Mouse (Mus musculus): ENCODE measurements at regions not wholly inside any gene's neighbourhood (a gene's known extent, or its start where the extent isn't known, plus 50 kb on each side); places are given as distances from the start of the nearest gene placed in this dataset.

GRCm38 (mm10) chr10:56566836-56567442 is 189.8 kb downstream of the Gja1 start:
- ATAC-seq (replicated peaks; ENCODE audit: low read depth, poor library complexity, severe bottlenecking): no peak

DNA sequence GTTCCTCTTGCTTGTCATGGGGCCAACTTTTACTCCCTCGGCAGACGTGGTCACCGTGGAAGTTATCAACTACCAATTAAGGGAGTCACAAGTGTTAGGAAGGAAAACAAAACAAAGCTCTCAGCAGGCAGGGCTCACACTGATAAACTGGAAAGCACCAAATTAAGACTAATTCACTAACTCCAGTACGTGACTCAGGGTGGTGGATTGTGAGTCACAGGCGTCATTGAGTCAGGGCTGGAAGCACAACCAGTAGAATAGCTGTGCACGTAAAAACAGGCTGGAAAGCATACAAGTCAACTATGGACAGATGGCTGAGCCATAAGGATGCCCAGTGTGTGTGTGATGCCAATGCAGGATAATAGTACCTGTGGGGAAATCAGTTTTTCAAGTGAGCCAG is 204.9 kb downstream of the Gja1 start:
- no peak for ATAC-seq (replicated peaks; ENCODE audit: low read depth, poor library complexity, severe bottlenecking)

- no peak for ATAC-seq (replicated peaks; ENCODE audit: low read depth, poor library complexity, severe bottlenecking)
These were observed 210.1 kb downstream of the Gja1 start for GRCm38 (mm10) chr10:56587205-56587604.

GRCm38 (mm10) chr10:56597382-56597781 is 220.3 kb downstream of the Gja1 start:
- ATAC-seq (replicated peaks; ENCODE audit: low read depth, poor library complexity, severe bottlenecking): no peak

- ATAC-seq (replicated peaks; ENCODE audit: low read depth, poor library complexity, severe bottlenecking): peak; percentile 90
These were observed 221.1 kb downstream of the Gja1 start for GRCm38 (mm10) chr10:56598191-56598590.

DNA sequence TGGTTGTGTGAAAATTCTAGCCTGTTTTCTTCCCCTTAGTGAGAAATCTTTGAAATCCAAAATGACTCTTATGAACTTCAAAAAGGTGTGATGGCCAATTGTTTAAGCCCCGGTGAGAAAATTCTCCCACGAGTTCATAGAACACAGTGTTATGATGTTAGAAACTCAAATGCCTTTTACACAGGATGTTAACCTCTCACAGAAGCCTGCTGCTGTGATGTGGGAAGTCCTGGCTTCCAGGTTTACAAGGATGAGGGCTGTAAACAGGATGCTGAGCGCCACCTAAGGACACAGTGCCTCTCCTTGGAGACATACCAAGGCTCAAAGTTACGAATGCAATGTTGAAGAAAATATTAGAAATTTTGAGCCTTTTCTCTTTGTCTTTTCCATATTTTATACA is 222.8 kb downstream of the Gja1 start:
- ATAC-seq (replicated peaks; ENCODE audit: low read depth, poor library complexity, severe bottlenecking): no peak

DNA sequence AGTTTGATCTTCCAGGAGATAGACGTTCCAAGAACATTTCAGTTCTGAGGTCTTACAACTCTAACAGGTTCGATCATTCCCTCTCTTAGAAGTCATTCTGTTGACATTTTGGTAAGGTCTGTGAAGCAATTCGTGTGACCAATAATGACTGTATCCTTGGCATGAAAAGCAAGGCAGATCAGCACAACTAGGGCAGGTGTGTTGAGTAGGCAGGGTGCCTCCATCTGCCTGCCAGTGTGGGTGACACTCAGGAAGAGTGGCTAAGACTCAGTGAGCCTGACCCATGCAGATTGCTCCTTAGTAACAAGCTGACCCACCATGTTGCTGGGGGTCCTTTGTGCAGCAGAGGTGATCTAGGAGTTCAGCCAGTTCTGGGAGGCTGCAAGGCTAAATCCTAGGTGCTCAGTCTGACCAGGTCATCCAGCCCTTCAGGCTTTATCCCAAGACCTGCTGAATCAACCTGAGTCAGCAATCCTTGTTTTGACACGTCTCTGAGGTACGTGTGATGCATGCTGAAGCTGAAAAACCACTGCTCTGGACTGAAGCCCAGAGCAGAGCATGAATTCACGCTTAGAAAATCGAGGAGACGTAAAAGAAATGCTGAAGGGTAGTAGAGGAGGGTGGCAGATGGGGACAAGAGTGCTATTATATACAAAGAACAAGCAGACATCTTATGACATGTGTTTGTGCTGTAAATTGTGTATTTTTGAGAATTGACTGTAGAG is 234.6 kb downstream of the Gja1 start:
- ATAC-seq (replicated peaks; ENCODE audit: low read depth, poor library complexity, severe bottlenecking): no peak

GRCm38 (mm10) chr10:56642656-56643055 is 265.5 kb downstream of the Gja1 start:
- ATAC-seq (replicated peaks; ENCODE audit: low read depth, poor library complexity, severe bottlenecking): no peak

GRCm38 (mm10) chr10:56643376-56644135 is 266.4 kb downstream of the Gja1 start:
- ATAC-seq (replicated peaks; ENCODE audit: low read depth, poor library complexity, severe bottlenecking): no peak

GRCm38 (mm10) chr10:56660501-56660900 is 283.4 kb downstream of the Gja1 start:
- no peak for ATAC-seq (replicated peaks; ENCODE audit: low read depth, poor library complexity, severe bottlenecking)

DNA sequence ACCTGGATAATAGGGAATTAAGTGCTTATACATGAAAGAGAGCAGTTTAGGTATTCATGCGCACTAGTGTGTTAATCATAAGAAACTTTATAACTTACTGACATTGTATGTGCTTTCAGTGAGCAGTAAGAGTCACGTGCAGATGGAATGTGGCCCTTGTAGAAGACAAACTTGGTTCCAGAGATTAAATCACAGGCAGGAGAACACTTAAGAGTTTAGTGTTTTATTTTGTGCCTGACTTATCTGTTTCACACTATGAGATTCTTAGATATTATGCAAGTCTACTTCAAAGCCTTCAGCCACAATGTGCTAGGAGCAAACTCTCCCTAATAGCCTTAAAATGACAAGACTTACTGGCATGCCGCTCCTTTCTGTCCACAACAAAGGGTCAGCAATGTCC is 296.8 kb downstream of the Gja1 start:
- ATAC-seq (replicated peaks; ENCODE audit: low read depth, poor library complexity, severe bottlenecking): no peak

DNA sequence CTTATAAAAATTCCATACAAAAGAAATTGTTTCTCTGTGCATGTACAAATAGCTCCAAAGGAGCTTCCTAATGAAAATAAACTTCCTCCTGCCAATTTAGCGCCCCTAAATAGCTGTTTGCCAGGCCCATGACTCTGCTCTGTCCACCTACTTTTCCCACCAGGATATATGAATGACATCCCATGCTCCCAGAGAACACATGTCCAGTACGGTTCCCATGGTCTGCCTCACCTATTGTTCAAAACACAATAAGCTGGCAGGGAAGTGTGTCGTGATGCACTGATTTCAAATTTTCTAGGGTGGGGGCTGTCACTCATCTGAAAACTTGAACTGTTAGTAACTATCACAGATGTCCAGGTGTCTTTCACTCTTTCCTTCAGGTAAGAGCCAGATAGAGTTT is 305.8 kb downstream of the Gja1 start:
- no peak for ATAC-seq (replicated peaks; ENCODE audit: low read depth, poor library complexity, severe bottlenecking)

GRCm38 (mm10) chr10:56685655-56686250 is 308.6 kb downstream of the Gja1 start:
- ATAC-seq (replicated peaks; ENCODE audit: low read depth, poor library complexity, severe bottlenecking): no peak

- no peak for ATAC-seq (replicated peaks; ENCODE audit: low read depth, poor library complexity, severe bottlenecking)
These were observed 314.3 kb downstream of the Gja1 start for GRCm38 (mm10) chr10:56691467-56691866.

DNA sequence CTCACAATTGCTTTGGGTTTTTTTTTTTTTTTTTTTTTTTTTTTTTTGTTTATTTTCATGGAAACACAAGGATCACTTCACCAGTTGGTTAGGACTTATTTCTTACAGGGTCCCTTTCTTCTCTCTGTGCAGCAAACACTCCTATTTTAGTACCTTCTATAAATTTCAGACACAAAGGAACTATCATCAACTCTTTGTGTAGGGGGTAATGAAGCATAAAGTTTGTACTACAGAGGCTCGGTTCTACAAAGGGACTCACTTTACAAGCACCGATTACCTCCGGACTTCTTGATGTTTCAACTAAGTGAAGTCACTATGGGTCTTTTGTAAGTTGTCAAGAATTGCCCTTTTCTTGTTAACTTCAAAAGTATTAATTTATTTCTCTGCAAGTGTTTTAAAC is 318.0 kb downstream of the Gja1 start:
- ATAC-seq (replicated peaks; ENCODE audit: low read depth, poor library complexity, severe bottlenecking): no peak

- ATAC-seq (replicated peaks; ENCODE audit: low read depth, poor library complexity, severe bottlenecking): no peak
These were observed 323.0 kb downstream of the Gja1 start for GRCm38 (mm10) chr10:56700126-56700525.

DNA sequence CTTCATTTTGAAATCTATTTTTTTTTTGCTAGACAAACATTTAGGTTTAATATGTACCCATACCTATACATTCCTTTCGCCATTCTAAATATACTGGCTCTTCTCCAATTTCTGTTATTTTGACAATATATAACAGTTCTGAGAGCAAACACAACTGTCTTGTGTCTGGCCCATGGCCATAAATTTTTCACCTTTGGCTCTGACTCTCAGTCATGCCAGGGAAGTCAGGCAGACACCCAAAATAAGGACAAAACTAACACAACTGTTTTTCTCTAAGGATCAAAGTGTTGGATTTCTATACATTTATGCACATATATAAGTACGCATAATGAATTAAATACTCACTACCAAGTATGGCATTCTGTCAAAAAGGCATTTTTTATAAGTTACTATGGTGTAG is 331.3 kb downstream of the Gja1 start:
- no peak for ATAC-seq (replicated peaks; ENCODE audit: low read depth, poor library complexity, severe bottlenecking)

DNA sequence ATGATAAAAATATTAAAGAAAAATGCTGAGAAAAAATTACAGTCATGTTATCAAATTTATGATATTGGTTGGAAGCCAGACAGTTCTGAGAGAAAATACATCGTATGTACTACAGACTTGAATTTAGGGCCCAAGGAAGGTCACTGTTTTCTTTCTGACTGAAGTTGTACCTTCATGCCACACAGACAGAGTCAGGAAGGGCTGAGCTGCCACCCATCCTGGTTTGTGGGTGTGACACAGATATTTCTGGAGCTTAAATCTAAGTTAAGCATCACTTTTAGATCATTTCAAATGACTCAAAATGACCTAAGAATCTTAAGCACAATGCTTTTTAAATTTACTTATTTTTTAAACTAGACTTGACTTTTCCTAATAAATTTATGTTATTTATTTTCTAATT is 331.8 kb downstream of the Gja1 start:
- ATAC-seq (replicated peaks; ENCODE audit: low read depth, poor library complexity, severe bottlenecking): no peak

DNA sequence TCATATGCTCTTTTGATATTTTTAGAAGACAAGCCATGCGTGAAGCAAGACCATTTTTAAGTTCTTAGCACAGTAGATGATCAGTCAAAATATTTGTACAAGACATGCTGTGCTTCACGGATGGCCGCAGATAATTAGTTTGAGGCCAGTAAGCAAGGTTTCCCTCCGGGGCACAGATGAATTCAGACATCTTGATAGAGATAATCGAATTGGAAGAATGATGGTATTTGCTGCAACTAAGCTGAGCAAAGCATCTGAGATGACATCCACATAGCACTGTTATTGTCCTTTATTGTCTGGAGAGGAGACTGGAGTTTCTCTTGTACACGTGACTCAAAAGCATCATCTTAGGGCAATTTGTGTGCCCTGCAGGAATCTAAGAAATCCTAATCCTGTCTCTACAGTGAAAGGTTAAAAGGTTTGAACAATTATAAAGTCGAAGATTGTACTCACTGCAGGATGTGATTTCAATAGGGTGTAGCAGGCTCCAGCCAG is 335.5 kb downstream of the Gja1 start:
- ATAC-seq (replicated peaks; ENCODE audit: low read depth, poor library complexity, severe bottlenecking): no peak

- peak; percentile 71; the same call in 1 of the 2 replicates for ATAC-seq (replicated peaks; ENCODE audit: low read depth, poor library complexity, severe bottlenecking)
These were observed 359.9 kb downstream of the Gja1 start for GRCm38 (mm10) chr10:56737073-56737472.

- ATAC-seq (replicated peaks; ENCODE audit: low read depth, poor library complexity, severe bottlenecking): no peak
These were observed 362.5 kb downstream of the Gja1 start for GRCm38 (mm10) chr10:56739621-56740020.

All from common myeloid progenitor, adult 5-6 weeks (primary cell).